Mouse (Mus musculus): ENCODE measurements around the gene Vmn2r62.
A peak's percentile ranks its signal among the peaks of the same experiment; 100 is the strongest.
"Not testable (repeated sequence)": the region's sequence is repeated elsewhere in the genome, so short reads cannot be mapped to it uniquely, and the experiment has no call there.

Gene Vmn2r62

DNA sequence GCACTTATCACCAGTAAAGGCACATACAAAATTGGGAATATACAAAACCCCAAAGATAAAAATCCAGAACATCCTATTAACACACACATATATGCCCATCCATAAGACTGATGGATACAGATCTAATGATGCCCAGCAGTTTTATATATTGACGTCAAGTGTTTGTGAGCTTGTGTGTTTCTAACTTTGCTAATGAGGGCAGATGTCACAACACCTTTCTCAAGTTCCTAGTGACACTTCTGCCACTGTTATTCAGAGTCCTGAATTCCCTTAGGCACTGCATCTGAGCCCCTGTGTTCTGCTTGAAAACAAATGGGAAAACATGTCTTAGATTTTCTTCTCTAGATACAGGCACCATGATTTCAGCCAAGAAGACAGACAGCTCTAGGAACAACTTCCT, at the start of gene Vmn2r62:
Gene Vmn2r62, minus strand, starts transcription at position 101 of the 400 bp plus-strand sequence.
- not testable (repeated sequence) for DNase-seq (ENCODE audit: low read depth)

DNA sequence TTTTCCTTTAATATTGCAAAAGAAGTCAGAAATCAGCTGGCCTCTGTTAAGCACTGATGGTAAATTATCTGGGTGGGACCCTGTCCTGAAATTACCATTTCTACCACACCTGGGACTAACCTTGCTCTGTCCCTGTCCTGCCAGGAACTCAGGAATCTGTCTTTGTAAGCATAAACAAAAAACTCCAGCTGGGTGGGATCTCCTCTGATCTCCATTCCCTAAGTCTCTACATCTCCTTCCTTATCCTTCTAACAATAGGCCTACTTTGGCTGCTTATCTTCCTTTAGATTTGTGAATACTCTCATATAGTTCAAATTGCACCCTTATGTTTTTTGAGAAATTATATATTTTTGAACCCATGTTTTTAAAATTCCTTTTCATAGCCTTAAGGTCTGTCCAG, 45.0 kb upstream of the Vmn2r62 start:
- not testable (repeated sequence) for DNase-seq (ENCODE audit: low read depth)

DNA sequence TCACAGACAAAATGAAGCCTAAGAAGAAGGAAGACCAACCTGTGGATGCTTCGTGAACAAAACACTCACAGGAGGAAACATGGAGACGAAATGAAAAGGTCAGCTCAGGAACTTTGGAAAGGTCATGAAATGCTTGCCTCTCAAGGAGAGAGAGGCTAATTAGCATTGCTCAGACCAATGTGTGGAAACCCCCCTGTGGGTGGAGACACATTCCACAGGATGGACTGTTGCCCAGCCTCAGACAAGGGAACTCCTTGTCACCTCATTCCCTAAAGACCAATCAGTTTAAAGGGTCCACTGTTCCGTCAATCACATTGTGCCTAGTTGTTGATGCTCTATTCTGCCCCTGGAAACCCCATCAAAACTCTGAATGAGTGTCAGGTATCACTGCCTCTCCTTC, 38.9 kb upstream of the Vmn2r62 start:
- DNase-seq (ENCODE audit: low read depth) = no peak

DNA sequence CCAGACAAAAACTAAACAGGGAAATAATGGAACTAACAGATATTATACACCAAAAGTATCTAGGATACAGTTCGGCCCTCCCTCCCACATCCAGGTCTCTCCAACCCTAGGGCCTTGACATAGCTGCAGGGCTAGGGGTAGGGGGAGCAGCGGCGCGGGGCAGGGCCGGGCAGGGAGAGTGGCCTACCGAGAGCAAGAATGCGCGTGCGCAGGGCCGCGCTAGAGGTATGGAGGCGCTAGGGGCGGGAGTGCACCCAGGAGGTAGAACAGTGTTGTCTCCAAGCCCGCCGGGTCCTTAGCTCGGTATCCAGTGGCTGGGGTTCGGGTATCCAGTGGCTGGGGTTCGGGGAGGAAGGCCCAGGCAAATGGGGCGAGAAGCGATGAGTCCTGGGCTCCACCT, 43.5 kb downstream of the Vmn2r62 start:
- no peak for DNase-seq (ENCODE audit: low read depth)

DNA sequence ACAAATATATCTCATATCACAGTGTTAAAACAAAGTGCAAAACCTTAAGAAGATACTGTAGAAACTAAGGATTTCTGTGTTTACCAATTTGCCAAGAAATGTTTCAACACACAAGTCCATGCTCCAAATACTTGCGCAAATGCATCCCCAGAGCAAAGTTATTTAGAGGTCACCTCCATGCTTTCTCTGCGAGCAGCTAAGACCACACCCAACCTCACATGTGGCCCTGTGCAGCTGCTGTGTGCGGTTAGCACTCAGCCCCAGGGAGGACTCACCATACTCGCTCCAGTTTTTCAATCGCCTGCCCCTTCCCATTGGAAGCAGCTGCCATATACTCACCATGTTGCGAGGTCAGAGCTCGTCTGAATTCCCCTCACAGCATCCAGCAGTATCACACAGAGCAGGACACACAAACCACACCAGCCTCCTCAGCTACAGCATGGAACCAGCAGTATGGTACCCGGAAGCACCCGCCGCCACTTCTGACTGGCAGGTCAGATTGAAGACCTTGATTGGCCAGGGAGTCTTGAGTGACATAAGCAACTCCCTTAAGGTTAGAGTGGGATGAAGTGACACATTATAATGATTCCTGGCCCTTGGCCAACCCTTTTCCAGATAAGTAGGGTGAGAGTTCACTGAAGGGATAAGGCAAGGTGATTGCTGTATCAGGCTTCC, 54.7 kb downstream of the Vmn2r62 start:
- DNase-seq (ENCODE audit: low read depth) = peak; percentile 1

DNA sequence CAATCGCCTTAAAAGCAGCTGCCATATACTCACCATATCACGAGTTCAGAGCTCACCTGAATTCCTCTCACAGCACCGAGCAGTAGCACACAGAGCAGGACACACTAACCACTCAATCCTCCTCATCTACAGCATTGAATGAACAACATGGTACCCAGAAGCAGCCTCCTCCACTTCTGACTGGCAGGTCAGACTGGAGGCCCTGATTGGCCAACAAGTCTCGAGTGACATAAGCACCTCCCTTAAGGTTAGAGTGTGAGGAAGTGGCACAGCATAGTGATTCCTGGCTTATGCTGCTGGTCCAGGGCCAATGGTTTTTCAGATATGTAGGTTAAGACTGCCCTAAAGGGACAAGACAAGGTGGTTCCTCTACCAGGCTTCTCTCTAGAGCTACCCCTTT, 66.4 kb downstream of the Vmn2r62 start, which contains the start of gene Gm17067:
Gene Gm17067, minus strand, starts transcription at position 101 of the 400 bp plus-strand sequence.
- DNase-seq (ENCODE audit: low read depth) = not testable (repeated sequence)
